Mouse (Mus musculus): ENCODE data around the gene Ngfr.

DNA sequence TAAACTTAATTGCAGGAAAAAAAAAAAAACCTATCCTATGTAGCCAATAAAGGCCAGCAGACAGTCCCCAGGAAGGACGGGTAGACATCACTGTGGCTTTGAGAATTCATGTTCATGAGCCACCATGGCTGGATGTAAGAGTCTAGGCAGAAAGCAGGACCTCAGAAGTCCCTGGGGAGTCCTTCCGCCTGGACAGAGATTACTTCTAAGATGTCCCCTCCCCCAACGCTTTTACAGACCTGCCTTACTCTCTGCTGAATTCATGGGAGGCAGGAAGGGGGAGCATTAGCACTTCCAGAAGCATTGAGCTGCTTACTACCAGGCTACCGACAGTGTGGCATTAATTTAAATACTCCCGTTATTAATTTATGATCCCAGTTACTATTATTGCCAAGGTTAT is 1.7 kb upstream of the Ngfr start:
- no peak for TF ChIP-seq CTCF (IDR thresholded peaks at IDR 0.05; ENCODE audit: low read depth)
- no peak for TF ChIP-seq EP300 (IDR thresholded peaks at IDR 0.05; ENCODE audit: low read depth)
